Mouse (Mus musculus) ES-Bruce4 (cell line): ENCODE results near the gene Kpna4.

Experiments used
- CTCF ChIP-seq: IDR thresholded peaks from one replicate; pipeline ENCODE4 v1.8.1; 2011; ENCODE audit warnings: low read depth, low read length
- EP300 ChIP-seq: IDR thresholded peaks from 2 replicates; pipeline ENCODE4 v1.6.1; 2011; ENCODE audit warnings: low read depth, low read length; ENCODE audit not compliant: insufficient read depth
- POLR2A ChIP-seq: IDR thresholded peaks from one replicate; pipeline ENCODE4 v1.8.1; 2011; ENCODE audit warnings: low read length; ENCODE audit not compliant: insufficient read depth

DNA sequence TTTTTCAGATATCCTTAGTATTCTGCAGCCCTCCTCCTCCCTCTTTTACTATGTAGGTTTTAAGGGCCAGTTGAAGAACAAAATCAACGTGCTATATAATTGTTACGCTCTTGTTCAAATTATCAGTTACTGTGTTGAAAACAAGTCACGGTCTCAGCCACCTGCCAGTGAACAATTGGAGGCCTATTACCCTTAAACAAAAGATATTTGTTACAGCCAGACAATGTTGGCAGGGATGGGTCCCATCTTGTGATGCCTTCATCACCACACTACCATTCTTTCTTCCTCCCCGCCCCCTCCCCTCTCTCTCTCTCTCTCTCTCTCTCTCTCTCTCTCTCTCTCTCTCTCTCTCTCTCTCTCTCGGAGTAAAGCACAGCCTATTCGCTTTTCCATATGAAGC is 77.9 kb downstream of the Kpna4 start:
- TF ChIP-seq CTCF (no peak), POLR2A (no peak), EP300 (no peak)
